Mouse (Mus musculus) lung, adult 2 months (tissue): ENCODE measurements at regions not wholly inside any gene's neighbourhood (a gene's known extent, or its start where the extent isn't known, plus 50 kb on each side); places are given as distances from the start of the nearest gene placed in this dataset.

Experiments used
- DNase-seq: peaks from one replicate; pipeline ENCODE4 v3.0.0; 2022
- H3K4me1 ChIP-seq: fragments of 200-500 bp; 2 replicates; pipeline ENCODE4 v1.6.1; 2011; ENCODE audit warnings: low read length; ENCODE audit not compliant: control insufficient read depth, insufficient read depth
- H3K4me3 ChIP-seq: fragments of 200-500 bp; replicated peaks from 2 replicates; pipeline ENCODE3; 2011; ENCODE audit warnings: low read depth, mild to moderate bottlenecking, control low read depth, low read length; ENCODE audit errors: extremely low read depth
- CTCF ChIP-seq: fragments of 200-500 bp; IDR thresholded peaks from 2 replicates; pipeline ENCODE4 v1.5.1; 2011; ENCODE audit warnings: mild to moderate bottlenecking, low read length, control low read depth; ENCODE audit not compliant: insufficient read depth
- POLR2A ChIP-seq: fragments of 200-500 bp; IDR thresholded peaks from 2 replicates; pipeline ENCODE4 v1.6.1; 2011; ENCODE audit warnings: low read depth, mild to moderate bottlenecking, control low read depth, low read length, borderline replicate concordance; ENCODE audit errors: extremely low read depth
- WGBS: fragments of 180-500 bp; shearing (Covaris S2); methylation state at CpG from one replicate; pipeline ENCODE4 v1.1.7; 2018; 5-methylcytosine and 5-hydroxymethylcytosine counted together

GRCm38 (mm10) chr2:79050495-79051046 lies 182.6 kb downstream of the Ube2e3 start:
- no peak for DNase-seq
- no peaks in the 10 kb centered on the region for H3K4me1 ChIP-seq
- 39% methylated on average over 1 of the region's 1 CpGs for WGBS
- no peak overlapping the region for H3K4me3 ChIP-seq
- no peak for TF ChIP-seq POLR2A
- no peak for TF ChIP-seq CTCF

- TF ChIP-seq POLR2A, result no peak
- no peak for TF ChIP-seq CTCF
- no peaks in the 10 kb centered on the region; the same call in 1 of the 2 replicates for H3K4me1 ChIP-seq
- DNase-seq, result no peak
- H3K4me3 ChIP-seq, result no peak overlapping the region
- 77% methylated on average over 1 of the region's 1 CpGs for WGBS
Observed at GRCm38 (mm10) chr2:79052226-79052625, 184.3 kb downstream of the Ube2e3 start.

GRCm38 (mm10) chr2:79056138-79056537 lies 188.2 kb downstream of the Ube2e3 start:
- WGBS, result 61% methylated on average over 2 of the region's 2 CpGs
- TF ChIP-seq CTCF (no peak), POLR2A (no peak)
- no peak overlapping the region for H3K4me3 ChIP-seq
- no peak for DNase-seq
- no peaks in the 10 kb centered on the region; the same call in 1 of the 2 replicates for H3K4me1 ChIP-seq

- TF ChIP-seq CTCF (no peak), POLR2A (no peak)
- no peak for DNase-seq
- WGBS, result 89% methylated on average over 7 of the region's 7 CpGs
- Histone ChIP-seq H3K4me1 (no peaks in the 10 kb centered on the region; the same call in 1 of the 2 replicates), H3K4me3 (no peak overlapping the region)
Observed at GRCm38 (mm10) chr2:79059115-79059943, 191.4 kb downstream of the Ube2e3 start.

- WGBS, result 80% methylated on average over 4 of the region's 4 CpGs
- Histone ChIP-seq H3K4me3 (no peak overlapping the region), H3K4me1 (no peaks in the 10 kb centered on the region; the same call in 1 of the 2 replicates)
- DNase-seq, result no peak
- TF ChIP-seq CTCF (no peak), POLR2A (no peak)
Observed at GRCm38 (mm10) chr2:79059944-79060238, 192.0 kb downstream of the Ube2e3 start.

- TF ChIP-seq POLR2A, result no peak
- no peaks in the 10 kb centered on the region; the same call in 1 of the 2 replicates for H3K4me1 ChIP-seq
- no peak for DNase-seq
- 78% methylated on average over 7 of the region's 7 CpGs for WGBS
- H3K4me3 ChIP-seq, result no peak overlapping the region
Observed at GRCm38 (mm10) chr2:79060320-79060719, 192.4 kb downstream of the Ube2e3 start.

- DNase-seq, result no peak
- TF ChIP-seq POLR2A, result no peak
- TF ChIP-seq CTCF, result no peak
- WGBS, result 71% methylated on average over 4 of the region's 4 CpGs
- no peaks in the 10 kb centered on the region for H3K4me1 ChIP-seq
- H3K4me3 ChIP-seq, result no peak overlapping the region
Observed at GRCm38 (mm10) chr2:79061645-79062044, 193.6 kb upstream of the Itga4 start.

GRCm38 (mm10) chr2:79062196-79062636 lies 193.0 kb upstream of the Itga4 start:
- no peak for DNase-seq
- WGBS, result 57% methylated on average over 6 of the region's 6 CpGs
- no peaks in the 10 kb centered on the region for H3K4me1 ChIP-seq
- no peak overlapping the region for H3K4me3 ChIP-seq
- TF ChIP-seq CTCF (no peak), POLR2A (no peak)

- H3K4me1 ChIP-seq, result no peaks in the 10 kb centered on the region
- TF ChIP-seq POLR2A (no peak), CTCF (no peak)
- no peak overlapping the region for H3K4me3 ChIP-seq
- 64% methylated on average over 2 of the region's 2 CpGs for WGBS
- no peak for DNase-seq
Observed at GRCm38 (mm10) chr2:79063641-79064040, 191.6 kb upstream of the Itga4 start.

GRCm38 (mm10) chr2:79065321-79065720 lies 189.9 kb upstream of the Itga4 start:
- TF ChIP-seq CTCF, result no peak
- no peak for TF ChIP-seq POLR2A
- Histone ChIP-seq H3K4me3 (no peak overlapping the region), H3K4me1 (no peaks in the 10 kb centered on the region)
- WGBS, result 75% methylated on average over 1 of the region's 1 CpGs
- no peak for DNase-seq
